9 mouse cellular contexts compared by ENCODE assay signal in genomic region chr13:23556906-23557305, GRCm38 (mm10). TPM values are rescaled to one million over a fixed set of nuclear protein-coding genes. Genes with fewer than 3 reads are reported as not detected.
DNase-seq lines count a peak whose midpoint lies in the region; ATAC-seq lines count a peak whose summit lies in the region.
"Had no signal": no experiment of that assay in that cellular context is flagged by ENCODE, and none has a peak within 500 bp of the region (broad histone marks: within the 10 kb centered on the region; RNA-seq: fewer than 3 reads in every experiment).

No protein-coding gene starts in this region.

- WGBS in lung, embryonic 15.5 days: 58% methylated on average over 3 of the region's 3 CpGs
- WGBS in limb, embryonic 10.5 days: 69% methylated on average over 3 of the region's 3 CpGs
- 81% methylated on average over 3 of the region's 3 CpGs for WGBS in neural tube, embryonic 13.5 days

- H3K36me3 ChIP-seq in lung, embryonic 15.5 days: no peaks in the 10 kb centered on the region
- H3K36me3 ChIP-seq in limb, embryonic 10.5 days: no peaks in the 10 kb centered on the region
- no peaks in the 10 kb centered on the region for H3K36me3 ChIP-seq in neural tube, embryonic 13.5 days

- H3K4me1 ChIP-seq in lung, embryonic 15.5 days: peaks cover 13% of the 10 kb centered on the region
- peaks cover 14% of the 10 kb centered on the region for H3K4me1 ChIP-seq in limb, embryonic 10.5 days
- peaks cover 32% of the 10 kb centered on the region for H3K4me1 ChIP-seq in neural tube, embryonic 13.5 days (replicated peaks)

- no peaks in the 10 kb centered on the region for H3K27me3 ChIP-seq in lung, embryonic 15.5 days
- no peaks in the 10 kb centered on the region for H3K27me3 ChIP-seq in limb, embryonic 10.5 days (ENCODE audit: low read depth, poor library complexity, severe bottlenecking)
- H3K27me3 ChIP-seq in neural tube, embryonic 13.5 days: no peaks in the 10 kb centered on the region

- peak overlapping the region; percentile 99 for H3K27ac ChIP-seq in lung, embryonic 15.5 days
- peak overlapping the region; percentile 97 for H3K27ac ChIP-seq in limb, embryonic 10.5 days
- no peak overlapping the region for H3K27ac ChIP-seq in neural tube, embryonic 13.5 days (replicated peaks)

- 0 out of 2 replicates have a peak overlapping the region, but pooled peaks have one; percentile 4 for H3K4me3 ChIP-seq in lung, embryonic 15.5 days
- H3K4me3 ChIP-seq in limb, embryonic 10.5 days: peak overlapping the region; percentile 69; the same call in 1 of the 2 replicates
- no peak overlapping the region for H3K4me3 ChIP-seq in neural tube, embryonic 13.5 days

- H3K4me2 ChIP-seq in lung, embryonic 15.5 days: peak overlapping the region; percentile 87
- no peak overlapping the region; the same call in 1 of the 2 replicates for H3K4me2 ChIP-seq in neural tube, embryonic 13.5 days

- DNase-seq in cerebellum, adult 9-10 months: peak; percentile 29
- no peak for DNase-seq in lung, postnatal 14 days
- no peak for DNase-seq in limb, embryonic 10.5 days (ENCODE audit: low spot score)
- no peak for DNase-seq in right cerebral cortex, postnatal 14 days
- no peak for DNase-seq in retina, embryonic 14.5 days (ENCODE audit: low spot score)
- DNase-seq: kidney, adult 2 months had no signal

- 0 out of 2 replicates have a peak overlapping the region, but pooled peaks have one; percentile 8 for H3K9ac ChIP-seq in lung, embryonic 15.5 days
- 0 out of 2 replicates have a peak overlapping the region, but pooled peaks have one; percentile 13 for H3K9ac ChIP-seq in neural tube, embryonic 13.5 days

- no peaks in the 10 kb centered on the region for H3K9me3 ChIP-seq in lung, embryonic 15.5 days
- no peaks in the 10 kb centered on the region for H3K9me3 ChIP-seq in limb, embryonic 10.5 days (replicated peaks)
- H3K9me3 ChIP-seq in neural tube, embryonic 13.5 days: no peaks in the 10 kb centered on the region

- ATAC-seq in cerebellum, adult (ENCODE audit: insufficient number of reproducible peaks, low FRiP score, low TSS enrichment): no peak
- no peak for ATAC-seq in lung, embryonic 15.5 days (ENCODE audit: borderline replicate concordance, extremely low read depth, low FRiP score, low TSS enrichment)
- ATAC-seq in neural tube, embryonic 13.5 days (ENCODE audit: low read depth): no peak

RNA-seq across cellular contexts. Expression of gene Hist1h1d, which starts 3.8 kb away (rescaled TPM):
- polyA plus RNA-seq in lung, embryonic 15.5 days (2015; fragmentation: Nextera tagmentation; extraction: Ambion mirVana): 0.78 and 0.86 TPM in 2 replicates
- polyA plus RNA-seq in limb, embryonic 10.5 days (2016; fragmentation: Nextera tagmentation; extraction: Ambion mirVana): 0.59 and 0.67 TPM in 2 replicates
- 0.11 and 0.22 TPM in 2 replicates for polyA plus RNA-seq in neural tube, embryonic 13.5 days (2015; fragmentation: Nextera tagmentation; extraction: Ambion mirVana)

RNA-seq across cellular contexts. Expression of gene Hist1h3e, which starts 5.3 kb away (rescaled TPM):
- 7.1 and 7.9 TPM in 2 replicates for polyA plus RNA-seq in lung, embryonic 15.5 days (2015; fragmentation: Nextera tagmentation; extraction: Ambion mirVana)
- polyA plus RNA-seq in limb, embryonic 10.5 days (2016; fragmentation: Nextera tagmentation; extraction: Ambion mirVana): 5.6 and 7.8 TPM in 2 replicates
- polyA plus RNA-seq in neural tube, embryonic 13.5 days (2015; fragmentation: Nextera tagmentation; extraction: Ambion mirVana): 2.0 and 3.2 TPM in 2 replicates

RNA-seq across cellular contexts. Expression of gene Hist1h4f, which starts 5.5 kb away (rescaled TPM):
- 1.7 and 2.1 TPM in 2 replicates for polyA plus RNA-seq in lung, embryonic 15.5 days (2015; fragmentation: Nextera tagmentation; extraction: Ambion mirVana)
- polyA plus RNA-seq in limb, embryonic 10.5 days (2016; fragmentation: Nextera tagmentation; extraction: Ambion mirVana): 0.73 and 1.3 TPM in 2 replicates
- not detected in 2 replicates for polyA plus RNA-seq in neural tube, embryonic 13.5 days (2015; fragmentation: Nextera tagmentation; extraction: Ambion mirVana)

RNA-seq across cellular contexts. Expression of gene Hist1h3f, which starts 13.1 kb away (rescaled TPM):
- 0.75 and 1.5 TPM in 2 replicates for polyA plus RNA-seq in lung, embryonic 15.5 days (2015; fragmentation: Nextera tagmentation; extraction: Ambion mirVana)
- 1.3 and 1.4 TPM in 2 replicates for polyA plus RNA-seq in limb, embryonic 10.5 days (2016; fragmentation: Nextera tagmentation; extraction: Ambion mirVana)
- polyA plus RNA-seq in neural tube, embryonic 13.5 days (2015; fragmentation: Nextera tagmentation; extraction: Ambion mirVana): not detected in 2 replicates

RNA-seq across cellular contexts. Expression of gene Hist1h2bh, which starts 13.7 kb away (rescaled TPM):
- polyA plus RNA-seq in lung, embryonic 15.5 days (2015; fragmentation: Nextera tagmentation; extraction: Ambion mirVana): 1.4 TPM in 2 replicates
- polyA plus RNA-seq in limb, embryonic 10.5 days (2016; fragmentation: Nextera tagmentation; extraction: Ambion mirVana): 0.56 and 0.69 TPM in 2 replicates
- polyA plus RNA-seq in neural tube, embryonic 13.5 days (2015; fragmentation: Nextera tagmentation; extraction: Ambion mirVana): 0.61 TPM in 1 of 2 replicates, not detected in the other
